In genomic region chr1:86969173-86969725, GRCm38 (mm10) we compare ENCODE assay signal across 25 mouse cellular contexts.
DNase-seq lines count a peak whose midpoint lies in the region; ATAC-seq and TF ChIP-seq lines count a peak whose summit lies in the region.
"Had no signal": no experiment of that assay in that cellular context is flagged by ENCODE, and none has a peak within 500 bp of the region (broad histone marks: within the 10 kb centered on the region; RNA-seq: fewer than 3 reads in every experiment).

No protein-coding gene starts in this region.

- no peak for DNase-seq in cerebellum, adult 11 months
- DNase-seq in cerebellum, adult 2 months, result peak; percentile 32 to 38
- DNase-seq in cerebellum, postnatal 36 days, result peak; percentile 17 to 24
- no peak for DNase-seq in layer of hippocampus, adult 2 months (ENCODE audit: low spot score in 2 of 2)
- DNase-seq: embryo, embryonic 11 days; heart, postnatal 14 days; kidney, adult 18-20 months; liver, embryonic 13.5 days; lung, adult 18-20 months; lung, postnatal 4 days; right cerebral cortex, postnatal 4 days had no signal

- H3K4me1 ChIP-seq in hindbrain, embryonic 12.5 days, result peaks cover 9% of the 10 kb centered on the region
- peaks cover 8% of the 10 kb centered on the region; the same call in 1 of the 2 replicates for H3K4me1 ChIP-seq in hindbrain, embryonic 13.5 days (replicated peaks)
- H3K4me1 ChIP-seq in cerebellum, adult 2 months (ENCODE audit: control insufficient read depth, insufficient read depth, low read length), result peaks cover 3% of the 10 kb centered on the region
- H3K4me1 ChIP-seq: embryonic facial prominence, embryonic 12.5 days; forebrain, embryonic 15.5 days; liver, embryonic 13.5 days had no signal

- H3K36me3 ChIP-seq in hindbrain, embryonic 12.5 days, result peaks cover 7% of the 10 kb centered on the region
- peaks cover 8% of the 10 kb centered on the region; the same call in 1 of the 2 replicates for H3K36me3 ChIP-seq in hindbrain, embryonic 13.5 days
- H3K36me3 ChIP-seq: liver, embryonic 13.5 days; midbrain, embryonic 15.5 days had no signal

- TF ChIP-seq POLR2A in cerebellum, adult 2 months (IDR thresholded peaks at IDR 0.05; ENCODE audit: borderline replicate concordance, insufficient read depth, low read length), result no peak

- no peak overlapping the region for H3K4me3 ChIP-seq in hindbrain, embryonic 12.5 days
- H3K4me3 ChIP-seq in hindbrain, embryonic 13.5 days, result no peak overlapping the region
- no peak overlapping the region for H3K4me3 ChIP-seq in cerebellum, adult 2 months (replicated peaks; ENCODE audit: insufficient read depth, low read depth, low read length)
- no peak overlapping the region for H3K4me3 ChIP-seq in layer of hippocampus, adult 2 months
- H3K4me3 ChIP-seq: embryonic facial prominence, embryonic 12.5 days; forebrain, embryonic 10.5 days; forebrain, embryonic 15.5 days; kidney, embryonic 15.5 days; liver, embryonic 13.5 days; midbrain, embryonic 15.5 days; neural tube, embryonic 13.5 days had no signal

- H3K4me2 ChIP-seq in hindbrain, embryonic 12.5 days (replicated peaks), result no peak overlapping the region
- H3K4me2 ChIP-seq in hindbrain, embryonic 13.5 days, result no peak overlapping the region
- H3K4me2 ChIP-seq: embryonic facial prominence, embryonic 12.5 days; forebrain, embryonic 15.5 days; kidney, embryonic 15.5 days; liver, embryonic 13.5 days; midbrain, embryonic 15.5 days; neural tube, embryonic 13.5 days had no signal

- H3K9ac ChIP-seq in hindbrain, embryonic 12.5 days, result no peak overlapping the region
- H3K9ac ChIP-seq in hindbrain, embryonic 13.5 days, result no peak overlapping the region
- H3K9ac ChIP-seq: embryonic facial prominence, embryonic 12.5 days; forebrain, embryonic 15.5 days; kidney, embryonic 15.5 days; liver, embryonic 13.5 days; midbrain, embryonic 15.5 days; neural tube, embryonic 13.5 days had no signal

- no peaks in the 10 kb centered on the region for H3K9me3 ChIP-seq in hindbrain, embryonic 12.5 days (replicated peaks)
- H3K9me3 ChIP-seq in hindbrain, embryonic 13.5 days, result no peaks in the 10 kb centered on the region
- H3K9me3 ChIP-seq: embryonic facial prominence, embryonic 12.5 days; forebrain, embryonic 10.5 days; forebrain, embryonic 15.5 days; kidney, embryonic 15.5 days; liver, embryonic 13.5 days; midbrain, embryonic 15.5 days; neural tube, embryonic 13.5 days had no signal

- no peaks in the 10 kb centered on the region for H3K27me3 ChIP-seq in hindbrain, embryonic 12.5 days
- H3K27me3 ChIP-seq in hindbrain, embryonic 13.5 days, result no peaks in the 10 kb centered on the region
- no peaks in the 10 kb centered on the region for H3K27me3 ChIP-seq in cerebellum, adult 2 months (ENCODE audit: control insufficient read depth, insufficient read depth, low read length)
- H3K27me3 ChIP-seq: CH12.LX; embryonic facial prominence, embryonic 12.5 days; forebrain, embryonic 15.5 days; kidney, embryonic 15.5 days; liver, embryonic 13.5 days; midbrain, embryonic 15.5 days; neural tube, embryonic 13.5 days had no signal

- TF ChIP-seq CTCF in cerebellum, adult 2 months (IDR thresholded peaks at IDR 0.05; ENCODE audit: borderline replicate concordance, insufficient read depth, low read depth, low read length), result no peak
- no peak for TF ChIP-seq CTCF in layer of hippocampus, adult 2 months (conservative IDR thresholded peaks at IDR 0.05)

- 68% methylated on average over 11 of the region's 11 CpGs for WGBS in hindbrain, embryonic 12.5 days
- WGBS in hindbrain, embryonic 13.5 days, result 61% methylated on average over 11 of the region's 11 CpGs
- 52% methylated on average over 11 of the region's 11 CpGs for WGBS in cerebellum, adult 2 months

- 0 out of 2 replicates have a peak overlapping the region, but pooled peaks have one; percentile 17 for H3K27ac ChIP-seq in hindbrain, embryonic 12.5 days
- H3K27ac ChIP-seq in hindbrain, embryonic 13.5 days, result no peak overlapping the region
- no peak overlapping the region for H3K27ac ChIP-seq in cerebellum, adult 2 months (ENCODE audit: insufficient read depth, low read length)
- H3K27ac ChIP-seq in layer of hippocampus, adult 2 months, result no peak overlapping the region
- H3K27ac ChIP-seq: embryonic facial prominence, embryonic 12.5 days; forebrain, embryonic 10.5 days; forebrain, embryonic 15.5 days; kidney, embryonic 15.5 days; liver, embryonic 13.5 days; midbrain, embryonic 15.5 days; neural tube, embryonic 13.5 days had no signal

- ATAC-seq in cerebellum, adult (ENCODE audit: insufficient number of reproducible peaks, low FRiP score, low TSS enrichment), result 0 out of 2 replicates have a peak, but pooled peaks have one; percentile 10
- ATAC-seq in hindbrain, embryonic 12.5 days (ENCODE audit: low FRiP score), result no peak
- no peak for ATAC-seq in hindbrain, embryonic 13.5 days (ENCODE audit: low FRiP score)
- ATAC-seq in monocyte, adult 5-6 weeks (replicated peaks; ENCODE audit: insufficient number of reproducible peaks, low FRiP score, low TSS enrichment, poor library complexity, severe bottlenecking), result no peak
- ATAC-seq: activated CD4-positive, CD25-positive, alpha-beta regulatory T cell, adult 4 months; forebrain, embryonic 15.5 days; hindbrain, embryonic 16.5 days; lung, postnatal 0 days; midbrain, embryonic 15.5 days had no signal

Comparison
In these comparisons a context has a peak if more than half of its experiments do, and no peak if none do; other contexts are left out.
1. DNase-seq: peak in cerebellum, adult 2 months (2 of 2) and cerebellum, postnatal 36 days (2 of 2); none in cerebellum, adult 11 months (single experiment) and layer of hippocampus, adult 2 months (0 of 2).